Mouse (Mus musculus): ENCODE measurements at regions not wholly inside any gene's neighbourhood (a gene's known extent, or its start where the extent isn't known, plus 50 kb on each side); places are given as distances from the start of the nearest gene placed in this dataset.

GRCm38 (mm10) chr16:24073613-24074244, 85.1 kb upstream of the Bcl6 start:
- TF ChIP-seq CTCF (IDR thresholded peaks at IDR 0.05; ENCODE audit: borderline replicate concordance, insufficient read depth, low read length) (no peak), POLR2A (IDR thresholded peaks at IDR 0.05; ENCODE audit: low read depth, low read length) (no peak)

All from embryonic fibroblast, embryonic 13.5 days (primary cell).